Mouse (Mus musculus) lung, postnatal 25 days (tissue): ENCODE measurements at regions not wholly inside any gene's neighbourhood (a gene's known extent, or its start where the extent isn't known, plus 50 kb on each side); places are given as distances from the start of the nearest gene placed in this dataset.
"Not testable (repeated sequence)": the region's sequence is repeated elsewhere in the genome, so short reads cannot be mapped to it uniquely, and the experiment has no call there.

Source experiments
- DNase-seq: peaks from one replicate; pipeline ENCODE4 v3.0.0; 2022; ENCODE audit warnings: low spot score

GRCm38 (mm10) chr13:107587678-107588077 lies 456.6 kb upstream of the Smim15 start:
- DNase-seq = no peak

- no peak for DNase-seq
Measured at GRCm38 (mm10) chr13:107585936-107586335, 458.3 kb upstream of the Smim15 start.

GRCm38 (mm10) chr13:107585353-107585752 lies 458.9 kb upstream of the Smim15 start:
- peak; percentile 11 for DNase-seq

GRCm38 (mm10) chr13:107578968-107579367 lies 465.3 kb upstream of the Smim15 start:
- DNase-seq = no peak

GRCm38 (mm10) chr13:107577809-107578208 lies 466.4 kb upstream of the Smim15 start:
- DNase-seq = no peak

- DNase-seq = no peak
Measured at GRCm38 (mm10) chr13:107577272-107577671, 467.0 kb upstream of the Smim15 start.

GRCm38 (mm10) chr13:107576701-107577100 lies 467.5 kb upstream of the Smim15 start:
- no peak for DNase-seq

GRCm38 (mm10) chr13:107575025-107575424 lies 469.2 kb upstream of the Smim15 start:
- no peak for DNase-seq

GRCm38 (mm10) chr13:107573499-107574355 lies 470.5 kb upstream of the Smim15 start:
- DNase-seq = no peak

- no peak for DNase-seq
Measured at GRCm38 (mm10) chr13:107571539-107571938, 472.7 kb upstream of the Smim15 start.

- DNase-seq = no peak
Measured at GRCm38 (mm10) chr13:107569477-107569876, 474.8 kb upstream of the Smim15 start.

- peak; percentile 31 for DNase-seq
Measured at GRCm38 (mm10) chr13:107568701-107569121, 475.5 kb upstream of the Smim15 start.

GRCm38 (mm10) chr13:107562463-107562862 lies 481.8 kb upstream of the Smim15 start:
- DNase-seq = no peak

GRCm38 (mm10) chr13:107561529-107561928 lies 482.7 kb upstream of the Smim15 start:
- DNase-seq = no peak

GRCm38 (mm10) chr13:107555958-107556357 lies 488.3 kb upstream of the Smim15 start:
- DNase-seq = peak; percentile 39

- no peak for DNase-seq
Measured at GRCm38 (mm10) chr13:107554091-107554490, 490.2 kb upstream of the Smim15 start.

- no peak for DNase-seq
Measured at GRCm38 (mm10) chr13:107552165-107552564, 492.1 kb upstream of the Smim15 start.

- not testable (repeated sequence) for DNase-seq
Measured at GRCm38 (mm10) chr13:107549995-107550394, 494.3 kb upstream of the Smim15 start.

GRCm38 (mm10) chr13:107547073-107547472 lies 497.2 kb upstream of the Smim15 start:
- no peak for DNase-seq

GRCm38 (mm10) chr13:107546181-107546900 lies 497.9 kb upstream of the Smim15 start:
- DNase-seq = no peak

GRCm38 (mm10) chr13:107541635-107541955 lies 502.7 kb upstream of the Smim15 start:
- DNase-seq = no peak

- DNase-seq = no peak
Measured at GRCm38 (mm10) chr13:107540784-107541634, 503.2 kb upstream of the Smim15 start.
